Mouse (Mus musculus) C2C12 (cell line): ENCODE measurements around the gene Rbm47.

Experiments used
- CEBPB ChIP-seq: IDR thresholded peaks from one replicate; pipeline ENCODE4 v1.6.1; 2011; ENCODE audit warnings: low read depth, mild to moderate bottlenecking, control low read depth, moderate library complexity
- CTCF ChIP-seq: IDR thresholded peaks from one replicate; pipeline ENCODE4 v1.5.1; 2011; ENCODE audit not compliant: control insufficient read depth, insufficient read depth, insufficient read length
- MAX ChIP-seq: IDR thresholded peaks from one replicate; pipeline ENCODE4 v1.6.1; 2011; ENCODE audit warnings: mild to moderate bottlenecking, control low read depth
- MYOD1 ChIP-seq: IDR thresholded peaks from one replicate; pipeline ENCODE4 v1.6.1; 2011; ENCODE audit warnings: low read depth; ENCODE audit not compliant: control insufficient read depth, insufficient read length
- MYOG ChIP-seq: IDR thresholded peaks from one replicate; pipeline ENCODE4 v1.6.1; 2011; ENCODE audit not compliant: control insufficient read depth, insufficient read length; ENCODE audit errors: extremely low read depth
- USF1 ChIP-seq: IDR thresholded peaks from one replicate; pipeline ENCODE4 v1.6.1; 2011; ENCODE audit warnings: low read depth, mild to moderate bottlenecking, control low read depth, moderate library complexity

DNA sequence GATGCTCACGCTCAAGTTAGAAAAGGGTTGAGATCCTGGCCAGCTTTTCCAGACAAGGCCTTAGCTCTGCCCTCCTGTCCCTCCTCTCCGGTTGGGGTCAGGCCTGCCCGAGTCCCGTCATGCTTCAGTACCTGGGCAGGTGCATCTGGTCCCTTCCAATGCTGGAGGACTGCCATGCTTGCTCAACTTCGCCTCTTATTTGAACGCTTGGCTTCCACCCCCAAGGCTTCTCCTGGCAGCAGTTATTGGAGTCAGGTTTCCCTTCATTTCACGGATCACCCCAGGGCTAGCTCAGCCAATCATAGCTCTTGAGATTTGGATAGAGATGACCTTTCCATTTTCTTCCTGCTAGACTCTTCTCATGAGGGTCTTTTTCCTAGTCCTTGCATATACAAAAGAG lies 172.8 kb downstream of the Rbm47 start:
- no peak for TF ChIP-seq MYOG
- no peak for TF ChIP-seq CTCF
- TF ChIP-seq USF1, result no peak
- TF ChIP-seq MYOD1, result no peak
- TF ChIP-seq MAX, result no peak
- TF ChIP-seq CEBPB, result no peak
